Mouse (Mus musculus): ENCODE results near the gene Ccdc189.

Gene Ccdc189

DNA sequence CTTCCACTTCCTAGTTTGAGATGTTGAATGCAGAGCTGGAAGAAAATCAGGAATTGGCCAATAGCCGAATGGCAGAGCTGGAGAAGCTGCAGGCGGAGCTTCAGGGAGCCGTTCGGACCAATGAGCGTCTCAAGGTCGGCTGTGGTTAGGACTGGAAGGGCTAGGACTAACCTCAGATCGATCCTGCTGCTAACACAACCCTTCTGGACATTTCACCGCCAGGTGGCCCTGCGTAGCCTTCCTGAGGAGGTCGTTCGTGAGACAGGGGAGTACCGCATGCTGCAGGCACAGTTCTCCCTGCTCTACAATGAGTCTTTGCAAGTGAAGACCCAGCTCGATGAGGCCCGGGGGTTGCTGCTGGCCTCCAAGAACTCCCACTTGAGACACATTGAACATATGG, 4.2 kb upstream of the Ccdc189 start:
- DNase-seq (ENCODE audit: low read depth, low spot score): no peak

DNA sequence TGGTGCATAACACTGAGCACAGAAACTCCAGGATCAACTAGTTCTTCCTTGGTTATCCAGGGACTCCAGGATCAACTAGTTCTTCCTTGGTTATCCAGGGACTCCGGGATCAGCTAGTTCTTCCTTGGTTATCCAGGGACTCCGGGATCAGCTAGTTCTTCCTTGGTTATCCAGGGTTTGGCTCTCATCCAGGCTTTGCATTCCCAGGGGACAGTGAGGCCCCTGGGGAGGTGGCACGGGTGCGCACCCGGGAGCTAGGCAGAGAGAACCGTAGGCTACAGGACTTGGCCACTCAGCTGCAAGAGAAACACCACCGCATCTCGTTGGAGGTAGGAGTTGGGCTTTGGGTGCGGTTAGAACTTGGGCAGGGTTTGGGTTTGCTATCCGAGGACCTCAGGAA, 2.7 kb upstream of the Ccdc189 start:
- no peak for DNase-seq (ENCODE audit: low read depth, low spot score)

DNA sequence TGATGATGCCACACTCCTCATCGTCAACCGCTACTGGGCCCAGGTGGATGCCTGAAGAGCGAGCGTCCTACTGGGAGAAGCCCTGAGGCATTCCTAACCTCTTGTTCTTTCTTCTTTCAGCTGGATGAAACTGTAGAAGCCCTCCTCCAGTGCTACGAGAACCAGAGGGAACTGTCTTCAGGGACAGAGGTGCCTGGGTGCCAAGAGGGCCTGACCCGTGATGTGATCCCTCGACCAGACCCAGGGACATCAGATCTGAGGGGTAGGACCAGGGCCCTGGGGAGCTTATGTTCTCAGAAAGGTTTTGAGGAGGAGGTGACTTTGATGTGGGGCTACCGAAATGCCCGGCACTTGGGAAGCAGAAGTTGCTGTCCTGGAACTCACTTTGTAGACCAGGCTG, 1.2 kb upstream of the Ccdc189 start:
- DNase-seq (ENCODE audit: low read depth, low spot score): no peak

DNA sequence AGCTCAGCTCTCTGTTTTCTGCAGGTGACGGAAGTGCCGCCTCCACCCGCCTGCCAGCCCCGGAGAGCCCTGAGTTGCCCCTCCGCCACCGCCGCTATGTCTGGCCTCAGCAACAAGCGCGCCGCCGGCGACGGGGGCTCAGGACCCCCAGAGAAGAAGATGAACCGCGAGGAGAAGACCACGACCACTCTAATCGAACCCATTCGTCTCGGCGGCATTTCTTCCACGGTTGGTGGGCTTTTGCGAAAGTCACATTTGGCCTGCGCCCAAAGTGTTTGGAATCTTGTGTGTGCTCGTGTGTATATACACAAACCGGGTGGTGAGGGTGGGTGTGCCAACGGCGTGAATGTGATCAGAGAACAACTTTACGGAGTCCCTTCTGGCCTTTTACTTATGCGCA, 506 bp upstream of the Ccdc189 start:
- DNase-seq (ENCODE audit: low read depth, low spot score): no peak

DNA sequence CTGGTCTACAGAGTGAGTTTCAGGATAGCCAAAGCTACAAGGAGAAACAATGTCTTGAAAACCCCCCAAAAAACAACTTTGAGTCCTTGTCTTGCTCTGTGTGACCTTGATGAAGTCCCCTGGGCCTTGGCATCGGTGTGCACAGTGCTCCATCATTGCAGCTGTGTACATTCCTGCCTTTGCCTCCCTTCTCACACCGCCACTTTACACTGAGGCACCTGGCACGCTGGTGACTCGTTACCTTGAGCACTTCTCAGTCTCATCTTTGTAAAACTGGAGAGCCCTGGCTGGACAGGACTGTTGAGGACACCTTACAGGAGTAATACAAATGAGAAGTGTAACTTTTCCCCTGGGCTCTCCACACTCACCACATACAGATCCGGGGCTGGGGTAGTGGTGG, 1.2 kb downstream of the Ccdc189 start:
- no peak for DNase-seq (ENCODE audit: low read depth, low spot score)

DNA sequence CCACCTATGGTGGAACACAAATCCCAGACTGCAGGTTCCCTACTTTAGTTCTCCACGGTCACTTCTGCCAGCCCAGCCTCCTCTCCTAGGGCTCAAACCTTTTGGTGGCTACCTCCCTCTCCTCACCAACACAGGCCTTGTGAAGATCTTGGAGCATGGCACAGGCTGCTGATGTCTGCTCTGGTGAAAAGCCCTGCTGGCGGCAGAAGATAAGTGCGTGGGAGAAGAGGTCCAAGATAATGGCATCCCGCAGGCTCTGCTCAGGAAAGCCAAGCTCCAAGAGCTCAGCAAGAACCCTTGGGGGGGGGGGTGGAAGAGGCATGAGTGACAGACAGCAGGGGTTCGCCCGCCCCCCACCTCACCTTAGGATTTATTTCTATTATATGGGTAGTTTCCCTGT, 2.2 kb downstream of the Ccdc189 start:
- no peak for DNase-seq (ENCODE audit: low read depth, low spot score)

DNA sequence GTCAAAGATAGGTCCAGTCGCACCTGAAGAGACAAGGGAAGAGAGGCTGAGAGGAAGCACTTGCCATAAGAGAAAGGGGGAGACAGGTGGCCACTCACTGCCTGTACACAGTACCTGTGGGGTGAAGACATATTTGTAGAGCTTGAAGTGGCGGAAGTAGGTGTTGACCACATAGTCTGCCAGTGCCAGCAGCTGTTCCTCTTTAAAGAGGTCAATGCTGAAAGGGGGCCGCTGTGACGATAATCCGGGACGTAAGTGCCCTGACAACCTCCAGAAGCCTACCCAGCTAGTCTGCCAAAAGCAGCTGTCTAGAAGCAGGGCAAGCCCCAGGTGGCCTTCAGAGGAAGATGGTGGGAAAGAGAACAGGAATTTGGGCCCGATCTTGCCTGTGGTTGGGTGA, 3.4 kb downstream of the Ccdc189 start:
- no peak for DNase-seq (ENCODE audit: low read depth, low spot score)

DNA sequence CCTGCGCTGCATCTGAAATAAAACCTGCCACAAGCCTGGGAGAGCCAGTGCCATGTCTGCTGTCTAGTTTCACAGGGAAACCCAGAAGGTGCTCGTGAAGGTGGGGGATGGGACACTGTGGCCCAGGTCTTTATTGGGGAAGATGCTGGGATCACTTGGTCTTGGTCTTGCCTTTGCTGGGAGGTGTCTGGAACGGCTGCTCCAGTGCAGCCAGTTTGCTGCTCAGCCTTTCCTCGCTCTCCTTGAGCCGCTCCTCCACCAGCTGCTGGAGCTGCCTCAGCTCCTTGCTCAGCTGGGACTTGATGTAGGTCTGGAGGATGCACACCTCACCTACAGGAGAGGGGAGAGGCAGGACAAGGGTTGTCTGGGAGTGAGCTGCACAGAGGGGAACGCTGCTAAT, 5.1 kb downstream of the Ccdc189 start:
- no peak for DNase-seq (ENCODE audit: low read depth, low spot score)

DNA sequence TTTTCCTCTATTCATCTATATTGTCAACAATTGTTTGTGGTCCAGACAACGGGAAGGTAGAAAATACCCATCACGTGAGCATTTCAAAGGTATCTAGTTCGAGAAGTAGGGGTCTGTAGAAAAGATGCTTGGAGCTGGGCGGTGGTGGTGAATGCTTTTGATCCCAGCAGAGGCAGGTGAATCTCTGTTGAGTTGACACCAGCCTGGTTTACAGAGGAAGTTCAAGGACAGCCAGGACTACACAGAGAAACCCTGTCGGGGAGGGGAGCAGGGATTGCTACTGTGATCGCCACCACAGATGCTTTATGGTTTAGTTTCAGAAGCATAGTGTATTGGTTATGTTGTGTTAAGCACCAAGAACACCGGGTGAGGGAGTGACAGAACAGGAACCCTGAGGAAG, 14.3 kb downstream of the Ccdc189 start:
- no peak for DNase-seq (ENCODE audit: low read depth, low spot score)

DNA sequence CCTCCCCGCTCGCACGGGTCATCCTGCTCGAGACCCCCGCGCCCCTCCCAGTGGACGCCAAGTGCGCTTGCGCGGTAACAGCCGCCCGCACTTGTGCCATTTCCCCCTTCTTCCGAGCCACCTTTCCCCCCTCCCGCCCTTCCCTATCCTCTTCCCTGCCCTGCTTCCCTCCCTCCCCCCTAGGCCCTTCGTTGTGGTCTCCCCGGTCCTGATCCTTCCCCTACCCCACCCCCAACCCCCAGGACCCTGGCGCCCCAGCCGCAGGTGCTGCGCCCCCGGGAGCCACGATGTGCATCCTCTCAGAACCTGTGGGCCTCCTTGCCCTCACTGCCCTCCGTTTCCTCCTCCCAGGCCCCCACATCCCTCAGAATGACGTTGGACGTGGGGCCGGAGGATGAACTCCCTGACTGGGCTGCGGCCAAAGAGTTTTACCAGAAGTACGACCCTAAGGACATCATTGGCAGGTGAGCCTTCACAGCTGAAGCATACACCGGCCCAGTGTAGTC, 14.8 kb downstream of the Ccdc189 start:
- no peak for DNase-seq (ENCODE audit: low read depth, low spot score)

DNA sequence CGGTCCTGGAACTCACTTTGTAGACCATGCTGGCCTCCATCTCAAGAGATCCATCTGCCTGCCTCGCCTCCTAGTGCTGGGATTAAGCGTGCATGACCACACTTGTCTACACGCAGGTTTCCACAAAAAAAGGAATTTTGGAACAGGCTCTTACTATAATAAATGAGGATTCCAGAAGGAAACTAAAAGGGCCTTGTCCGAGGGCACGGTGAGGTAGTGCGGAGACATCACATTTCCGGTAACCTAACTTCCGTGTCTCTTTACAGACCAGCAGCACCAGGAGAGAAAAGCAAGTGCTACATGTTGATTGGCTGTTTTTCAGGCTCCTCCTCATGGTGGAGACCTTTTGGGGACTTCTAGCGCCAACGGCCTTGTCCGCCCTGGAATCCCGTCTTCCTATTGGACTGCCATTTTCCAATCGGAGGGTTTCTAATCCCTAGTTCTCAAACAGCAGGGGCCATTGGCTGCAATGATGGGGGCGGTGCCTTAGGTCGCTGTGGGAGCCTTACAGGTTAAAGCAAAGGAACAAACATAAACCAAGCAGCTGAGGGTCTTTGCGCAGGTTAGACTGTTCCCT, 15.4 kb downstream of the Ccdc189 start, which contains the start of gene Phkg2:
Phkg2 (plus strand) TSS at position 446 of the 577 bp plus-strand sequence.
- peak; percentile 97 for DNase-seq (ENCODE audit: low read depth, low spot score)

DNA sequence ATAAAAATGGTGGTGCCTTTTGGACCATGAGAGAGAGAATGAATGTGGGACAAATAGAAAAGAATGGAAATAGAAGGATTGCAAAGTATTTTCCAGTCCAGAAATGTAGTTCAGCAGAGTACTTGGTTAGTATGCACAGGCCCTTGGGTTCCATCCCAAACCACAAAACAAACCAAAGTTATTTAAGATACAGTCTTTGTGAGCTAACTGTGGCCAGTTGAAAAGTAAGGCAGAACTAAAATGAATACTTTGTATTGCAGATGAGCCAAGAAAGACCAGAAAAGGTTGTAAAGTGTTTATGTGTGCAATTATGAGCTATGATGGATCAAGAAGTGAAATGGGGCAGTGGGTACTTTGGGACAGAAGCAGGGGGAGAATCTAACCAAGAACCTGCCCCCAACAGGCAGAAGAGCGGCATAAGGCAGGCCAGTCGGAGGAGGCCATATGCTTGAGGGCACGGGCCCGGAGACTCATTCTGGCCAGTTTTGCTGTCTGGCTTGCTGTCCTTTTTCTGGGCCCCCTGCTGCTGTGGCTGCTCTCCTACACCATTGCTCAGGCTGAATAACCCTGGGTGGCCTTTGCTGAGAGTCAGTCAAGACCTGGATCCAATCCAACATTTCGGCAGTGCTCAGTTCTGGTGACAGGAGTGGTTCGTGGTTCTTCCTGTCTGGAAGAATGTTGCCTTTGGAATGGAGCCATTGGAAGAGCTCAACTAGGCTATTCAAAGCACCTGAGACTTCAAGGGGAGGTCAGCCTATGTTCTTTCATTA, 23.8 kb downstream of the Ccdc189 start:
- DNase-seq (ENCODE audit: low read depth, low spot score): no peak

DNA sequence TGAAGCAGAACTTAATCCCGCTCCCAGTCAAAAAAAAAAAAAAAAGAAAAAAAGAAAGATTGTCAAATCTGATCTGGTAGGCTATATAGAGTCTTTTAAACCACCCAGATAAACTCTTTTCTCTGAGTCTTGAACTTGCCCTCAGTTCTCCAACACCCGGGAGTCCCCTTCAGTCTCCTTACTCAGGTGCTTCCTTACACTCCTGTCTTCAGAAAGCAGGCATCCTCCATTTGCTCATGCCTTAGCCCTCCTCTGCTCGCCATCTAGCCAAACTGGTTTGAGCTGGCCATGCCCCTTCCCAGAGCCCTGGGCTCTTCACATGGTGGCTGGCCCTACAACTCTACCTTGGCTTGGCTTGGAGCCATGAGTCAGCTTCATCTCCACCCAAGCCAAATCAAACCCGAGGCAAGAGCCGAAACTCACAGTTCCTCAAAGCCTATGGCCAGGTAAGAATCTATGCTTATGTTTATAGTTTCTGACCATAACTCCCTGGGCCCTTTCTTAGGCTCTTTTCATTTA, 27.0 kb downstream of the Ccdc189 start, which contains the start of gene Tmem265:
Tmem265 (plus strand) TSS at position 51 of the 519 bp plus-strand sequence.
- no peak for DNase-seq (ENCODE audit: low read depth, low spot score)

DNA sequence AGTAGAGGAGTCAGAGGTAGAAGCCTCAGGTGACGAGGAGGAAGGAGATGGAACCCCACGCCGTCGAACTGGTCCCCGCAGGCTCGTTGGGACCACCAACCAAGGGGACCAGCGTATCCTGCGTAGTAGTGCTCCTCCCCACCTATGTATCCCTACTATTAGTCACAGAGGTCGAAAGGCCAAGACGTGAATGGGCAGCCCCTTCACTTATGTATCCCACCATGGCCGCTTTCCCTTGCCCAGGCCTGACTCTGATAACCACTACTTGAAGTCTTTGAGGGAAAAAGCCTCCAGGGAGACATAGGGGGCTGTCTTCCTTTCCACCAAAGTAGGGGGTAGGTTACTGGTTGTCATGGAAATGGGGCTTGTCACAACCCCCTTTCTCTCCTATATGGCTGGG, 27.8 kb downstream of the Ccdc189 start:
- DNase-seq (ENCODE audit: low read depth, low spot score): no peak

DNA sequence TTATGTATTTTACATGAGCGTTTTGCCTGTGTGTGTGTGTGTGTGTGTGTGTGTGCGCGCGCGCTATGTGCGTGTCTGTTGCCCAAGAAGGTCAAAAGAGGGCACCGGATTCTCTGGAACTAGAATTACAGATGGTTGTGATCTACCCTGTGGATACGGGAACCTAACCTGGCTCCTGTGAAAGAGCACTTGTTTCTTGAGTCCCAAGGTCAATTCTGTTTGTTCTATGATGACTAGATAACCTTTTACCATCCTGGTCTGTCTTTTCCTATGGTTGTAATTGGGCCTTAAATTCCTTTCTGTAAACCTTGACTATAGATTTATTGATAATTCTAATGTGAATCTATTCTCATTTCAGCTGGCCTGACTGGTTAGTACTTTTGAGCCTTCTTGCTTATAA, 36.8 kb downstream of the Ccdc189 start:
- DNase-seq (ENCODE audit: low read depth, low spot score): no peak

DNA sequence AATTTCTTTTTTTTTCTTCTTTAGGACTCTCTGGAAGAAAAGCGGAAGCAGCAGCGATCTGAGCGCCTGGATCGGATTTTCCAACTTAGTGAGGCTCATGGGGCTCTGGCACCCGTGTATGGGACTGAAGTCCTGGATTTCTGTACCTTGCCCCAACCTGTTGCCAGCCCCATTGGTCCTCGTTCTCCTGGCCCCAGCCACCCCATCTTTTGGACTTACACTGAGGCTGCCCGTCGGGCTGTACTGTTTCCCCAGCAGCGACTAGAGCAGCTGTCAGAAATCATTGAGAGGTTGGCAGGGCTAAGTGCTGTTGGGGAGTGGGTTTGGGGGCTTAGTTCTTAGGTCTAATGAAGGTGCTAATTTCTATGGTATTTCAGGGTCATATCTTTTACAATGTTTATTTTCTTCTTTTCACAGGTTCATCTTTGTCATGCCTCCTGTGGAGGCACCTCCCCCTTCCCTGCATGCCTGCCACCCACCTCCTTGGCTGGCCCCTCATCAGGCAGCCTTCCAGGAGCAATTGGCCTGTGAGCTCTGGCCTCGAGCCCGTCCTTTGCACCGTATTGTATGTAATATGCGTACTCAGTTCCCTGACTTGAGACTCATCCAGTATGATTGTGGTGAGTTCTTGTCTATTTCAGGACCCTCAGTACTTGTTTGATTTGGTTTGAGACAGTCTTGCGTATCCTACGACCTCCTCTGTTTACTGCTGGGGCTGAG, 39.1 kb downstream of the Ccdc189 start:
- no peak for DNase-seq (ENCODE audit: low read depth, low spot score)

DNA sequence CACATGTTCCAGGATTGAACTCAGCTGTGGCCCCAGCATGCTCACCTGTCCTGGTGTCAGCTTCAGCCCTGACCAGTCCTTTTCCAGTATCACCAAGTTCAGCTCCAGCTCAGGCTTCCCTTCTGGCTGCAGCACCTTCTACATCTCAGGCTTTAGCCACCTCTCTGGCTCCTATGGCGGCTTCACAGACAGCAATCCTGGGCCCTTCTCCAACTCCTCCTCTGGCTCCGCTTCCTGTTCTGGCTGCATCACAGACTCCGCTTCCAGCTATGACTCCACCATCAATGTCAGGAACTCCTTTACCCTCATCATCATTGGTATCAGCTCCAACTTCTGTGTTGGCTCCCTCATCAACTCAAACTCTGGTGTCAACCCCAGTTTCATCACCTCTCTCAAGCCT, 46.7 kb downstream of the Ccdc189 start:
- no peak for DNase-seq (ENCODE audit: low read depth, low spot score)
